Mouse (Mus musculus): Measurements from ENCODE around the gene Erbb2.
A peak's percentile ranks its signal among the peaks of the same experiment; 100 is the strongest.

The Erbb2 gene

DNA sequence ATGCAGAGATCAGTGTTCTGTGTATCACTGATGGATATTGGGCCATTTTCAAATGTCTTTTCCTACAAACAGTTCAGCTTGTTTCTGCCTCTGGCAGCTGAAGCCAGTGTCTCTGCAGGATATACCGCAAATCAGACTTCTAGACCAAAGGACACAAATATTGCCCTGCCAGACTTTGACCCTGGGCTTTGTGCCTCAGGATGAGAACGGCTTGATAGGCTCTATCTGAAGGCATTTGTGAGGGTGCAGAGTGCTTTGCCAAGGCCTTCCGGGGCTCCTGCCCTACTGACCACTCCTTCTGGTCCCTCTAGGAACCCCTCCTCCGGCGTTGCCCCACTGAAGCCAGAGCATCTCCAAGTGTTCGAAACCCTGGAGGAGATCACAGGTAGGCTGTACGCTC, 14.3 kb downstream of the Erbb2 start:
- DNase-seq, result peak; percentile 70 to 77

DNA sequence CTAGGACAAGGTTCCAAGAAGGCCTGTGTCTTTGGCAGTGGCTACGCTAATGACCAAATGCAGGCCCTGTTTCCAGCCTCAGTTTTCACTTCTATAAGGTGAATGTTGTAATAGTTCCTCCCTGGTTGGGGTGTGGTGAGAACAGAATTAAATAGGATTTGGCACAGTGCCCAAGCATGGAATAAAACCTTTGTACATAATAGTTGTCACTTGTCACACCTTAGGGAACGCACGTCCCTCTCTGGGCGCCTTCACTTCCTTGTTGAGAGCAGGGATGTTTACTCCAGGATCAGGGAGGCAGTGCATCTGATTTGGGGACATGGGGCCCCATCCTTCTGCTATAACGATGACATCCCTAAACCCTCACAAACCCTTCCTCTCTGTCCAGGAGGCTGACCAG, 16.2 kb downstream of the Erbb2 start:
- no peak for DNase-seq

DNA sequence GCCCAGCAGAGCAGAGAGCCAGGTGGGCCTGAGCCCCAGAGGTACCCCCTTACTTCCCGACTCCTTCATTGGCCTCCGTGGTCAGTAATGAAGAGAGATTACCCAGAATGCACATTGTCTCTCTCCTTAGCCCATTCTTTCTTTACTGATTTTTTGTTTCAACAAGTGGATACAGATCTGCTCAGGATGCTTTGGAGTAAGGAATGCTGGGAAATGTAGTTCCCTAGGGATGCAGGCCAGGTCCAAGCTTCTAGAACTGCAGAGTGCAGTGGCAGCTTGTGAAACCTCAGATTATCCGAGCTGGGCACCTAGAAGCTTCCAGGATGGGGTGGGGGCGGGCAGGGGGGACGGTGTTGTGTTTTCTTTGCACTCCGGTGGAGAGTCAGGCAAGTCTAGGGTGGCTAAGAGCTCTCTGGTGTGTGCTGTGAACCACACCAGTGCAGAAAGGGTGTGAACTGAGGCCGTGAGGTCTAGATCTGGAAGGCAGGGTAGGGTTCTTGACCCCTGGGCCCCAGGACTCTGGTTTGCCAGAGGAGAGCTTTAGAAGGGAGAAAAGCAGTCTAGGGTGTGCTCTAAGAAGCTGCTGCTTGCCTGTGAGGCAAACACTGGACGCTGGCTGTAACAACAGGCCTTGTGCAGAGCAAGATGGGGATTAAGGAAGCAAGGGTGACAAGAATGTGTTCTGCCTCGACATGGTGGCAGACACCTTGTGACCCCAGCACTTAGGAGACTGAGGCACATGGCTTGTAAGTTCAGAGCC, 19.7 kb downstream of the Erbb2 start:
- DNase-seq, result no peak

- DNase-seq, result no peak
Observed at GRCm38 (mm10) chr11:98435723-98436122, 23.5 kb downstream of the Erbb2 start.

DNA sequence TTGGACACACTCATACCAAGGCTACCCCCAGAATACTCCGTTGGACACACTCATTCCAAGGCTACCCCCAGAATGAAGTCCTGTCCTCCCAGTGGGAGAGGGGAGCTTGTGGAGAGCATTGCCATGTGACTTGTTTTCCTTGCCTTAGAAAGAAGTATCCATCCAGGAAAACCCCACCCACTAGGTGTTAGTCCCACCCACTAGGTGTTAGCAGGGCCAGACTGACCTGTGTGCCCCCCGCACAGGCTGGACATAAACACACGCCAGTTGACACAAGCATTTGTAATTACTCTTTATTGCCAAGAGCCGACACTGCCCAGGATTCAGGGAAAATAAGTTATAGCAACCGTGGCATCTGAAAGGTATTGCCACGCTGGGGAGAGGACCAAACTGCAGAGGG, 25.2 kb downstream of the Erbb2 start:
- peak; percentile 56 to 66 for DNase-seq

GRCm38 (mm10) chr11:98438331-98439158, 26.3 kb downstream of the Erbb2 start, which contains the start of gene Mien1:
Mien1 (minus strand) TSS chr11:98438991.
- peak; percentile 96 to 99 for DNase-seq

DNA sequence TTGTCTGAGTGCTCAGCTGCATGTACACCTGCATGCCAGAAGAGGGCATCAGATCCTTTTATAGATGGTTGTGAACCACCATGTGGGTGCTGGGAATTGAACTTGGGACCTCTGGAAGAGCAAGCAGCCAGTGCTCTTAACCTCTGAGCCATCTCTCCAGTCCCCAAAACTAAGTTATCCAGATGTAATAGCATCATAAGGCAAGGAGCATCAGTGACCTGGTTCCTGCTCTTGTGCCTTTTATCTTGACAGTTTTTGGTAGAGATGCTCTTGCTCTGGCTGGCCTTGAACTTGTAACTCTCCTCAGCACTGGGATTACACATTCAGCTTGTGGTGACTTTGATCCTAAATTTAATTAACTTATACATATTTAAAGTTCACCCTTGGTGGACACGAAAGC, 31.4 kb downstream of the Erbb2 start:
- DNase-seq, result no peak

DNA sequence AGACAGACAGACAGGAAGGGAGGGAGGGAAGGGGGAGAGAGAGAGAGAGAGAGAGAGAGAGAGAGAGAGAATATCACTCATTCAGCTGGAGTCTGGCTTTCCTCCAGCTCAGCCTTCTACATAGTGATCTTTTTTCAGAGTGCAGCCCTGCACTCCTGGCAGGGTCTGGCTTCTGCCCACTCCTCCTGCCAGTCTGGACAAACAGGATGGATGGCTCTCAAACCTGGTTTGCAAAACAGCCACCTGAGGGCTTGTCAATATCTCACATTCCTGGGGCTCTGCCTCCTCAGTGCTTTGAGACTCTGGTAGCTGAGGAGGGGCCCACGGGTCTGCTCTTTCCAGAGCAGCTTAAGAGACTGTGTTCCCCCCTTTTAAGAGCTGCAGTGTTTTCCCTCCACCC, 33.0 kb downstream of the Erbb2 start:
- DNase-seq, result peak in 1 of 2 experiments; percentile 33

DNA sequence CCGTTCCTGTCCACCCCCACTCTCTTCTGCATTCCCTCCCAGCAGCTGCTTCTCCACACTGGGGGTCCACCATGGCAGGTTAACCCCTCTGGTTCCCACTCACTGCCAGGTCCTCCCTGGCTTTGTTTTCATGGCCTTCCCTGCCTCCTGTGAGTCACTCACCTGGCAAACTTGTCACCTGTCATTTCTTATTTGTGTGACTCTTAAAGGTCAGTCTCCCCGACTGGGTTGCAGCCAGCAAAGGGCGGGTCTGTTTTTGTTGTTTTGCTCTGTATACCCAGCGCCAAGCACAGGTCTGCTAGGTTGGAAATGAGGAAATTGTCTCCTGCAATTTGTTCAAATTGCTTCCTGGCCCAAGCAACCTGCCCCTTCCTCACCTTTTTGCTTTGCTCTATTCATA, 33.4 kb downstream of the Erbb2 start:
- DNase-seq, result peak; percentile 76 to 80

- no peak for DNase-seq
Observed at GRCm38 (mm10) chr11:98446213-98446561, 33.9 kb downstream of the Erbb2 start, which contains the start of gene Grb7. Grb7 (plus strand) TSS chr11:98446394.

DNA sequence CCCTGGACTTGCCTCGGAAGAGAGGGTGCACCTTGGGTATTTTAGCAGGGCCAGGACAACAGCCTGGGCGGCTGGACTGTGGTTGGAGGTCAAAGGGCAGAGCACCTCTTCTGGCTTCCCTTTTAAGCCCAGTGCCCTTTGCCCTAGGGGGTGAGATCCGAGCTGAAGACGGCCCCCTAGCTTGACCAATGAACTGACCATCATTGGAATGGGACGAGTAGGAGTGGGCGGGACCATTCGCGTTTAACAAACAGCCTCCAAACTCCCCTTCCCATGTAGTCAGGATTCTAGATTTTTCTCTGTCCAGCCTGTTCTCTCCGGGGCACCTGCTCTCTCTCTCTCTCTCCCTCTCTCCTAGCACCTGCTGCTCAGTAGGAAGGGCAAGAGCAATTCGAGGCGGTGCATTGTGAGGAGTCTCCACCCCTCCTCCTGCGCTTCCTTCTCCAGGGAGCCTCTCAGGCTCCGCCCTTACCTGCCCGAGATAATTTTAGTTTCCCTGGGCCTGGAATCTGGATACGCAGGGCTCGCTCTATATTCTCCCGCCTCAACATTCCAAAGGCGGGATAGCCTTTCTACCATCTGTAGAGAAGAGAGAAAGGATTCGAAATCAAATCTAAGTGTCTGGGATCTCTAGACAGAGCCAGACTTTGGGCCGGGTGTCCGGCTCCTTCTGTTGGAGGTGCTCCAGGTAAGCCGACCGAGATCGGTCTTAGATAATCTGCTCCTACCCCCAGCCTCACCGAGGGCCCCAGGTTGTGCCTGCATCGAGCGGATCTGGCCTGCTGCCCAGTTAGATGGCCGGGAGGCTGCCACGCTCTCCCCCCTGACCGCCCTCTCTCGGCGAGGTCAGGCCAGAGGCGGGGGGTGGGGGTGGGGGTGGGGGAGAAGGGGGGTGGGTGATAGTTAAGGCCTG, 34.5 kb downstream of the Erbb2 start:
- DNase-seq, result peak; percentile 89 to 92

GRCm38 (mm10) chr11:98447475-98447834, 35.2 kb downstream of the Erbb2 start:
- DNase-seq, result no peak

- peak; percentile 80 to 89 for DNase-seq
Observed at GRCm38 (mm10) chr11:98448191-98448790, 36.0 kb downstream of the Erbb2 start.

DNA sequence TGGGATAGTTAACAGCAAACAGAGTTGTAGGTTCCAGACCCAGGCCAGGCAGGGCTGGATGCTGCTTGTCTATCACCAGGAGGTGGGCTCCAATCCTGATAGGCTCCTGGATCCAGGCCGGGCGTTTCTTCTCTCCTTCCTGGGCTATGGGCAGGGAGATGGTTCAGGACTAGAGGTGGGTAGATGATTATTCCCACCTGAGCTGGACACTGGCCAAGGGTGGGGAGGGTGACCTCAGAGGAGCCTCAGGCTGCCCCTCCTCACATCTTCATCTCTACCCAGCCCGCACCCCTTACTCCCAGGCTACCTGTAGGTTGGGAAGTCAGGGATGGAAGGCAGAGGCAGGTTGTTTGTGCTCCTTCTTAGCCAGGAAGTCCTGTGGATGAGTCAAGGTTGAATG, 37.1 kb downstream of the Erbb2 start:
- DNase-seq, result peak in 1 of 2 experiments; percentile 57

DNA sequence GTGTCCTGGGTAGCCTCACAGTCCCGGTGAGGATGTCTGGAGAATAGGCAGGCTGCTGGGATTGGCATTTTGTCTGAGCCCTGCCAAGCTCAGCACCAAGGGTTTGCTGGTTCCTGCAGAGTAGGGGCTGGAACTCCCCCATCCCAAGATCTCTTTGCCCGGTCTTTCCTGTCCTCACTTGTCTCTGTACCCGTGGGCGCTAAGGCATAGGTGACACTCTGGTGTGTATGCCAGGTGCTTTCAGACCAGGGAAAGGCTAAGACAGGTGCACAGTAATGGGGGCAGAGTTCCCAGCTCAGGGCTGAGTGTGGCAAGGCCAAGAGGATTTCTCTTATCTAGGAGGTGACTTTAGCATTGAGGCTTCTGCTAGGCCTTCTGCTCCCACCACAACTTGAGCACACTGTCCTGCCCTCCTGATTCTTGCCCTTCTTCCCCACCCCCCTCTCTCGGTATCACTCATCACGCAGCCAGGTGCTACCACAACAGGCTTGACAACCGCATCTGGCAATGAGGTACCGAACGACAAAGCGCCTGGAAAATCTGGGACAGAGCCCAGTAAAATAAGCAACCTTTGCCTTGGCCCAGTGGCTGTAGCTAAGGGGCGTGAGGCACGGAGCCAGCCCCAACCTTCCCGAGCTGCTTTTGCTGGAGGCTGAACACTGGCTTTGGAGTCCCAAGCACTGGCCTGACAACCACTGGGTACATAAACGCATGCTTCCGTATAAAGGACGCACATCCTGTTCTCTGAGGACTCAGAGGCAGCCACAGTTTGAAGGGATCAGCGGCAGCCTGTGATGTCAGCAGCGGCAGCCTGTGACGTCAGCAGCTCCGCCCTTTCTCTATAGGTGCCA, 37.9 kb downstream of the Erbb2 start:
- peak; percentile 82 to 84 for DNase-seq

- DNase-seq, result peak in 1 of 2 experiments; percentile 71
Observed at GRCm38 (mm10) chr11:98455484-98455883, 43.2 kb downstream of the Erbb2 start.

GRCm38 (mm10) chr11:98456545-98456944, 44.3 kb downstream of the Erbb2 start:
- no peak for DNase-seq

GRCm38 (mm10) chr11:98456945-98457344, 44.7 kb downstream of the Erbb2 start:
- no peak for DNase-seq

- DNase-seq, result peak; percentile 87 to 94
Observed at GRCm38 (mm10) chr11:98457367-98458120, 45.3 kb downstream of the Erbb2 start.

GRCm38 (mm10) chr11:98458121-98458990, 46.1 kb downstream of the Erbb2 start:
- DNase-seq, result no peak
